Mouse (Mus musculus): Measurements from ENCODE around the gene Susd3. TPM values are rescaled to one million over a fixed set of nuclear protein-coding genes. Genes with fewer than 3 reads are reported as not detected.

The Susd3 gene
- polyA plus RNA-seq, 1 experiment from 2014 or later, result 0.32 TPM

DNA sequence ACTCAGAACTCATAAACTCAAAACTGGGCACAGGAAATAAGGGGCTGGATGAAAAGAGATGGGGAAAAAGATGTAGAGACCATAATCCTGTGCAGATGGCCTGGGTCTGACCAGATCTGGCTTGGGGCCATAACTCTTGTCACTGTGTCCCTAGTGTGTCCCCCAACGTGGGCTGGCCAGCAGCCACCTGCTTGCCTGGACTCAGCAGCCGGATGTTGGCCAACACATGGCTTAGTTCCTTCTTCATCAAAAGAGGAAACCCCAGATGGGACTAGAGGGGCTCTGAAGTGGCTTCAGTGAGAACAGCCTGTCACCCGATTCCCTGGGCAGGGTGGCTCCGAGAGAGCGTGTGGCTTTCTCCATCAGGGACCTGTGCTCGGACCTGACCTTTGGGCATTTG lies 51.7 kb downstream of the Susd3 start:
- WGBS, result 82% methylated on average over 6 of the region's 6 CpGs

GRCm38 (mm10) chr13:49196211-49196610 lies 52.3 kb downstream of the Susd3 start:
- no peak overlapping the region for H3K4me2 ChIP-seq (ENCODE audit: low read length)
- ATAC-seq (ENCODE audit: low FRiP score, low TSS enrichment), result no peak
- no peak overlapping the region for H3K9ac ChIP-seq (replicated peaks; ENCODE audit: low read length)
- H3K4me1 ChIP-seq (ENCODE audit: control insufficient read depth, insufficient read depth, low read length), result no peaks in the 10 kb centered on the region
- H3K36me3 ChIP-seq (ENCODE audit: control insufficient read depth, insufficient read depth, low read length), result no peaks in the 10 kb centered on the region
- no peak for DNase-seq
- H3K4me3 ChIP-seq (replicated peaks; ENCODE audit: low read depth, low read length), result no peak overlapping the region
- H3K9me3 ChIP-seq (ENCODE audit: control insufficient read depth, low read length), result no peaks in the 10 kb centered on the region
- 80% methylated on average over 5 of the region's 5 CpGs for WGBS
- no peak overlapping the region for H3K27ac ChIP-seq (replicated peaks; ENCODE audit: low read depth, low read length)
- no peaks in the 10 kb centered on the region for H3K27me3 ChIP-seq (ENCODE audit: control insufficient read depth, insufficient read depth, low read length)

More for the DNA sequence above, 51.7 kb downstream of the Susd3 start:
- no peak for ATAC-seq (ENCODE audit: low FRiP score, low TSS enrichment)
- Histone ChIP-seq H3K4me2 (ENCODE audit: low read length) (no peak overlapping the region), H3K27ac (replicated peaks; ENCODE audit: low read depth, low read length) (no peak overlapping the region), H3K4me1 (ENCODE audit: control insufficient read depth, insufficient read depth, low read length) (no peaks in the 10 kb centered on the region), H3K36me3 (ENCODE audit: control insufficient read depth, insufficient read depth, low read length) (no peaks in the 10 kb centered on the region), H3K4me3 (replicated peaks; ENCODE audit: low read depth, low read length) (no peak overlapping the region), H3K9me3 (ENCODE audit: control insufficient read depth, low read length) (no peaks in the 10 kb centered on the region), H3K27me3 (ENCODE audit: control insufficient read depth, insufficient read depth, low read length) (no peaks in the 10 kb centered on the region), H3K9ac (replicated peaks; ENCODE audit: low read length) (no peak overlapping the region)
- DNase-seq, result no peak

DNA sequence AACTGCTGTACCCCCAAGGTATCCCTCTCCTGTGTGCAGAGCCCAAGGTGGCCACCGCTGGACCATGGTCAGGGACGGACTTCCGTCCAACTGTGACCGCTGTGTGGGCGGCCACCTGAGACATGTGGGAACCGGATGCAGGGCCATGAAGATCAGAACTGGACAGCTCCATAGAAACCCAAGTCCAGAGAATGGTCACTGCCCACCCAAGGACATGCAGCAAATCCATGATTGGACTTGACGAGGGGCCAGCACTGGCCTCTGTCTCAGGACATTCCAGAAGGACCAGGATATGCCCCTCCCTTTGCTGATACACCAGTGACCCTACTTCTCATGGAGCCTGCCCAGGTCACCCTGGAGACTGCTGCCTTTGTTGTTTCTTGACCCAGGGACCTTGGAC lies 52.9 kb downstream of the Susd3 start:
- no peak overlapping the region for H3K4me3 ChIP-seq (replicated peaks; ENCODE audit: low read depth, low read length)
- no peaks in the 10 kb centered on the region for H3K9me3 ChIP-seq (ENCODE audit: control insufficient read depth, low read length)
- no peaks in the 10 kb centered on the region for H3K27me3 ChIP-seq (ENCODE audit: control insufficient read depth, insufficient read depth, low read length)
- no peaks in the 10 kb centered on the region for H3K4me1 ChIP-seq (ENCODE audit: control insufficient read depth, insufficient read depth, low read length)
- DNase-seq, result no peak
- ATAC-seq (ENCODE audit: low FRiP score, low TSS enrichment), result no peak
- no peak overlapping the region for H3K27ac ChIP-seq (replicated peaks; ENCODE audit: low read depth, low read length)
- H3K9ac ChIP-seq (replicated peaks; ENCODE audit: low read length), result no peak overlapping the region
- WGBS, result 92% methylated on average over 7 of the region's 7 CpGs
- H3K36me3 ChIP-seq (ENCODE audit: control insufficient read depth, insufficient read depth, low read length), result no peaks in the 10 kb centered on the region
- H3K4me2 ChIP-seq (ENCODE audit: low read length), result no peak overlapping the region

DNA sequence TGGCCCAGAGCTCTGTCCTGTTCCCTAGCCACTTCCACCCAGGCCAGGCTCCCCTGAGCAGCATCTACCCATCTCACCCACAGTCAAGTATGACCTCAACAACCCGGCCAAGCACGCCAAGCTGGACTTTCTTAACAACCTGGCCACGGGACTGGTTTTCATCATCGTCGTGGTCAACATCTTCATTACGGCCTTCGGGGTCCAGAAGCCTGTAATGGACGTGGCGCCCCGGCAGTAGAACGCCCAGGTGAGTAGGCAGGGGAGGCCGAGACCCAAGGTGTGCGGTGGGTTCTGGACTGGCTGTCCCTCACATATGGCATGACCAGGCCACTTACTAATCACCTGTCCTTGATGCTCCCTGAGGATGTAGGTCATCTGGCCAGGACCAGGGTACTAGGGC lies 53.7 kb downstream of the Susd3 start:
- DNase-seq (no peak), ATAC-seq (ENCODE audit: low FRiP score, low TSS enrichment) (no peak)
- H3K27me3 ChIP-seq (ENCODE audit: control insufficient read depth, insufficient read depth, low read length), result no peaks in the 10 kb centered on the region
- 94% methylated on average over 13 of the region's 13 CpGs for WGBS
- H3K36me3 ChIP-seq (ENCODE audit: control insufficient read depth, insufficient read depth, low read length), result no peaks in the 10 kb centered on the region
- H3K4me2 ChIP-seq (ENCODE audit: low read length), result no peak overlapping the region
- H3K4me3 ChIP-seq (replicated peaks; ENCODE audit: low read depth, low read length), result no peak overlapping the region
- H3K4me1 ChIP-seq (ENCODE audit: control insufficient read depth, insufficient read depth, low read length), result no peaks in the 10 kb centered on the region
- no peak overlapping the region for H3K27ac ChIP-seq (replicated peaks; ENCODE audit: low read depth, low read length)
- no peaks in the 10 kb centered on the region for H3K9me3 ChIP-seq (ENCODE audit: control insufficient read depth, low read length)
- H3K9ac ChIP-seq (replicated peaks; ENCODE audit: low read length), result no peak overlapping the region

DNA sequence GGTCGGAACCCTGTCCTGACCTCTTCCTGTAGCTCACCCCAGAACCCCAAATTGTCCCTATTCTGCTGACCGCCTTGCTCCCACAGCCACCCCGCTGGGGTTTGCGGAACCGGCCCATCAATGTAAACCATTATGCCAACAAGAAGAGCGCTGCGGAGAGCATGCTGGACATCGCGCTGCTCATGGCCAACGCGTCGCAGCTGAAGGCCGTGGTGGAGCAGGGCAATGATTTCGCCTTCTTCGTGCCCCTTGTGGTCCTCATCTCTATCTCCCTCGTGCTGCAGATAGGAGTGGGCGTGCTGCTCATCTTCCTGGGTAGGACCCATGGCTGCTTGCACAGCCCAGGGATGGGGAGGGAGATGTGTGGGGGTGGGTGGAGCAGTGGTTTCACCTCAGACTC lies 54.9 kb downstream of the Susd3 start:
- Histone ChIP-seq H3K4me1 (ENCODE audit: control insufficient read depth, insufficient read depth, low read length) (no peaks in the 10 kb centered on the region), H3K36me3 (ENCODE audit: control insufficient read depth, insufficient read depth, low read length) (no peaks in the 10 kb centered on the region), H3K9ac (replicated peaks; ENCODE audit: low read length) (no peak overlapping the region), H3K4me3 (replicated peaks; ENCODE audit: low read depth, low read length) (no peak overlapping the region), H3K27me3 (ENCODE audit: control insufficient read depth, insufficient read depth, low read length) (no peaks in the 10 kb centered on the region), H3K4me2 (ENCODE audit: low read length) (no peak overlapping the region), H3K9me3 (ENCODE audit: control insufficient read depth, low read length) (no peaks in the 10 kb centered on the region), H3K27ac (replicated peaks; ENCODE audit: low read depth, low read length) (no peak overlapping the region)
- no peak for ATAC-seq (ENCODE audit: low FRiP score, low TSS enrichment)
- WGBS, result 95% methylated on average over 17 of the region's 17 CpGs
- no peak for DNase-seq

- no peaks in the 10 kb centered on the region for H3K27me3 ChIP-seq (ENCODE audit: control insufficient read depth, insufficient read depth, low read length)
- H3K4me1 ChIP-seq (ENCODE audit: control insufficient read depth, insufficient read depth, low read length), result peaks cover 10% of the 10 kb centered on the region; the same call in 1 of the 2 replicates
- no peak overlapping the region for H3K9ac ChIP-seq (replicated peaks; ENCODE audit: low read length)
- H3K4me2 ChIP-seq (ENCODE audit: low read length), result no peak overlapping the region
- WGBS, result 78% methylated on average over 16 of the region's 16 CpGs
- ATAC-seq (ENCODE audit: low FRiP score, low TSS enrichment) (no peak), DNase-seq (no peak)
- H3K4me3 ChIP-seq (replicated peaks; ENCODE audit: low read depth, low read length), result no peak overlapping the region
- no peaks in the 10 kb centered on the region for H3K36me3 ChIP-seq (ENCODE audit: control insufficient read depth, insufficient read depth, low read length)
- no peaks in the 10 kb centered on the region for H3K9me3 ChIP-seq (ENCODE audit: control insufficient read depth, low read length)
- H3K27ac ChIP-seq (replicated peaks; ENCODE audit: low read depth, low read length), result no peak overlapping the region
Observed at GRCm38 (mm10) chr13:49192156-49192855, 56.2 kb downstream of the Susd3 start.

- no peak for DNase-seq
- H3K4me1 ChIP-seq (ENCODE audit: control insufficient read depth, insufficient read depth, low read length), result peaks cover 10% of the 10 kb centered on the region
- no peaks in the 10 kb centered on the region for H3K36me3 ChIP-seq (ENCODE audit: control insufficient read depth, insufficient read depth, low read length)
- 59% methylated on average over 5 of the region's 5 CpGs for WGBS
- no peak overlapping the region for H3K9ac ChIP-seq (replicated peaks; ENCODE audit: low read length)
- no peak overlapping the region for H3K4me2 ChIP-seq (ENCODE audit: low read length)
- H3K27ac ChIP-seq (replicated peaks; ENCODE audit: low read depth, low read length), result no peak overlapping the region
- no peaks in the 10 kb centered on the region for H3K9me3 ChIP-seq (ENCODE audit: control insufficient read depth, low read length)
- no peak overlapping the region for H3K4me3 ChIP-seq (replicated peaks; ENCODE audit: low read depth, low read length)
- H3K27me3 ChIP-seq (ENCODE audit: control insufficient read depth, insufficient read depth, low read length), result no peaks in the 10 kb centered on the region
- no peak for ATAC-seq (ENCODE audit: low FRiP score, low TSS enrichment)
Observed at GRCm38 (mm10) chr13:49191673-49192035, 56.9 kb downstream of the Susd3 start.

DNA sequence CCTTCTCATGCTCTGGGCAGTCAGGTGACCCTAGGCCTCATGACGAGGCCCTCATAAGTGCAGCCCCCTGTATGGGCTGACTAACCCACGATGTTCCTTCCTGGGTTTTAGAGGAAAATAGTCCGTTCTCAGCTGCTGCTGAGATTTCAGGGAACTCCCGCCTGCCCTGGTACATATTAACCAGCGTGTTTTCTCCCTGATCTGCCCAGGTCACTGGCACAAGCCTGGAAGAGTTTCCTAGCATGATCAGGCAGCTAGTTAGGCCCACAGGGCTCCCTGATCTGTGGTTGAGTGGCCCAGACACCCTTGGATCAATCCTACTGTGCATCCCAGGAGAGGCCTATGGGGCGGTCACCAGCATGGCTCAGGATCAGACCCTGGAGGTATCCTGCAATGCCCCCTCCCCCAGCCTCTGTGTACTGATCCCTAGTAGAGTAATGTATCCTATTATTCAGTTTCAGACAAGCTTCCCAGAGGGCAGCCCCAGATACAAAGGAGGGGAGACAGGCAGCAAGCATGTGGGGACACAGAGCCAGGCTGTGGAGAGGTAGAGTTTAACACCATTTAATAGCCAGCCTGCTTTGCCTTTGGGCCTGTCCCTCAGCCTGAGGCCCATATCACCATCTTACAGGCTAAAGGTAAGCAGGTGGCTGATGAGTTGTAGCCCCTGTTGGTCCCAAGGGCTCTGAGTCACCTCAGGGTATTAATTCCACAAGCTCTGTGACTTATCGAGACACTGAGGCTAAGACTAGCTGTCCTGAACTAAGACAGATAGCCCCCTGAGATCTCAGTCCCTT lies 57.4 kb downstream of the Susd3 start:
- Histone ChIP-seq H3K4me1 (ENCODE audit: control insufficient read depth, insufficient read depth, low read length) (peaks cover 10% of the 10 kb centered on the region), H3K36me3 (ENCODE audit: control insufficient read depth, insufficient read depth, low read length) (no peaks in the 10 kb centered on the region), H3K4me2 (ENCODE audit: low read length) (no peak overlapping the region), H3K9ac (replicated peaks; ENCODE audit: low read length) (0 out of 2 replicates have a peak overlapping the region, but pooled peaks have one; percentile 10), H3K27me3 (ENCODE audit: control insufficient read depth, insufficient read depth, low read length) (no peaks in the 10 kb centered on the region), H3K4me3 (replicated peaks; ENCODE audit: low read depth, low read length) (no peak overlapping the region), H3K27ac (replicated peaks; ENCODE audit: low read depth, low read length) (no peak overlapping the region), H3K9me3 (ENCODE audit: control insufficient read depth, low read length) (no peaks in the 10 kb centered on the region)
- WGBS, result 75% methylated on average over 7 of the region's 7 CpGs
- DNase-seq (no peak), ATAC-seq (ENCODE audit: low FRiP score, low TSS enrichment) (no peak)

Measured in midbrain, embryonic 14.5 days (tissue).